Mouse (Mus musculus) frontal cortex, adult 2 months (tissue): ENCODE measurements around the gene Igflr1. TPM values are rescaled to one million over a fixed set of nuclear protein-coding genes. Genes with fewer than 3 reads are reported as not detected.

Source experiments
- DNase-seq, 2 experiments: peaks; one replicate each; pipeline ENCODE4 v3.0.0; 2022; ENCODE audit warnings: low spot score in 1 of 2; ENCODE audit errors: extremely low spot score in 1 of 2
- polyA plus RNA-seq: library from polyadenylated mRNA; depleted of rRNA; stranded (reverse); fragments of >200 nt; gene quantifications from 2 replicates; pipeline ENCODE4 v1.2.3, GENCODE M21; 2012

Igflr1 gene
- polyA plus RNA-seq, 1 experiment: 6.2 TPM

DNA sequence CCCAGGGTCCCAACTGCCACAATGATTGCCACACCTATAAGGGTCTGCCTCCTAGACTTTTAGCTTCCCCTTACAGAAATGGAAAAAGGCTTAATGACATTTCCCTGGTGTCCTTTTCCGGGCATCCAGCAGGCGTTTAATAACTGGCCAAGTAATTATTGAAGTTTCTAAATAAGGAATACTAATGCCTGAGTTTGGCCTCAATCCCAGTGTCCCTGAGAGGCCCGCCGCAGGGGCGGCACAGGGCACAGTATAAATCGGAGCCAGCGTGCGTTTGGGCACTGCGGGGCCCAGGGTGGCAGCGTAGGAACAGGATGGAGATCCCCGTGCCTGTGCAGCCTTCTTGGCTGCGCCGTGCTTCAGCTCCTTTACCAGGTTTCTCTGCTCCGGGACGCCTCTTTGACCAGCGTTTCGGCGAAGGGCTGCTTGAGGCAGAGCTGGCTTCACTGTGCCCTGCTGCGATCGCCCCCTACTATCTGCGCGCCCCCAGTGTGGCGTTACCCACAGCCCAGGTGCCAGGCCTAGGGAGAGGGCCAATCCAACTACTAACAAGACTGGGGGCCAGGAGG lies 12.1 kb upstream of the Igflr1 start:
- DNase-seq: peak in 1 of 2 experiments; percentile 44

DNA sequence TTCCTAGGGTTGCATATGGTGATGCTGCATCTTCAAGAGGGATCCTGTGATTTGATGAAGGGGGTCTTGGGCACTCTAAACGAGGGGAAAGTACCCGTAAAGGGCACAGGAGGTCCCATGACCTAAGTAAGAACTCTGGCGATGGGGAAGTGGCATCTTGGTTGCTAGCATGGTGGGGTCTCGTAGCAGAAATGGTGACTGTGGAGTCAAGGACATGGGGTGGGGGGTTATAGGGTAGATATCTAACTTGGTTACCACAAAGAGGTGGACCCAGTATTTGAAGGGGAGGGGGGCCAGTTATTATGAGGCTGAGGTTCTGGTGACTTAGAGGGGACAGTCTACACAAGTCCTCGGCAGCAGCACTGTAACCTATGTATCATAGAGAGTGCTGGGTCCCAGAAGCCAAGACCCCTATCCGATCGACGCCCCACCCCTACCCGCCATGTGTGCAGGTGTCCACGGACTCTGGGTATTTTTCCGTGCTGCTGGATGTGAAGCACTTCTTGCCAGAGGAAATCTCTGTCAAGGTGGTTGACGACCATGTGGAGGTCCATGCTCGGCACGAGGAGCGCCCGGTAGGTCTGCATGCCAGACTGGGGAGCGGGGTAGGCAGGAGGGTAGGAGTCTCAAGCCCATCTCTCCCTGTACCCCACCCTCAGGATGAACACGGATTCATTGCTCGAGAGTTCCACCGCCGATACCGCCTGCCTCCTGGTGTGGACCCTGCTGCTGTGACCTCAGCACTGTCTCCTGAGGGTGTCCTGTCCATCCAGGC lies 11.2 kb upstream of the Igflr1 start:
- no peak for DNase-seq

DNA sequence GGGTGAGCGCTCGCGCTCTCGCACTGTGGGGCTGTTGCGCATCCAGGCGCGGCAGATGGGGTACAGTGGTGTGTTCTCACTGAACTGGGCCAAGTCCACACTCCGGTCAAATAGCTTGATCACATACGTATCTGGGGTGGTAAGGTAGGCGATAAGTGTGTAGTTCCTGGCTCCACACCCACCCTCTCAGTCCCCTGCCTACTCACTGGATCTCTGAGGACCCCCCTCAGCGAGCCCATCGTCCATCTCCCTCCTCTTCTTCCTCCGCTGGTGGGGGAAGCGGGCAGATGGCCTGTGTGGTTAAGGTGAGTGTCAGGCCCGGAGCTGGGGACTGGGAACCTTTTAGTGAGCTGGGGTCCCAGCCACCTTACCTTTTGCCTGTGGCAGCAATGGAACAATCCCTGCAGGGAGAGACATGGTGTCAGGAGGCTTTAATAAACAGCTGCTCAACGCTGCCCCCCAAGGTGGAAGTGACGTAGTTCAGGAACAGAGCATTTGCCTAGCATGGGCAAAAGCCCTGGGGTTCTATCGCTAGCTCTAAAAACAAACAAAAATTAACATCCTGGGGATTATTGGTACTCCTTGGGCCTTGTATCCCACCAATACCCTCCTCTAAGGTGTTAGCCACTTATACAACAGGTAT lies 8.2 kb upstream of the Igflr1 start:
- no peak for DNase-seq

DNA sequence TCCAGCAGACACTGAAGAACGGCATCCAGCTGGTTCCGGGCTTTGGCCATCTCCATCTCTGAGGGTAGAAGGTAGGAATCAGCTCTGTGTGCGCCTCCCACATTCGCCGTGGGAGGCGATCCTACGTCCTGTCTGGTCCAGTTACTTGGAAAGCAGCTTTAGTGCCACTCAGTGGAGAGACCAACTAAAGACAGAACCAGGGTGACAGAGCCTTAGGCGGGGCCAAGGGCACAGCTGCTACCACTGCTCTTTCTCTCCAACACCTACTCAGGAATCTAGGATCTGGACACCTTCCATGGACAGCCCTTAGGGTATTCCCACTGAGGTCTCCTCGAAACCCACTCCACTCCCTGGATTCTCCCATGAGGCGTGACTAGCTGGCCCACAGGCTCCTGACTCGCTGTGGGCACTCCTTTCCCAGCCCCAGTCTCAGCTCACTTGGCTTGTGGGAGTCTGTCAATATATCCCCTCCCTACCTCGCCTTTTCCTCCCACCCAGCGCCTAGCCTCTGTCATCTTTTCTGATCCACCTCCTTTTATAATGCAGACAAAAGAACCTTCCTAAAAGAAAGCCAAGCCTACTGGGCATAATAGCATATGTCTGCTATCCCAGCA lies 7.2 kb upstream of the Igflr1 start:
- DNase-seq: peak in 1 of 2 experiments; percentile 47

DNA sequence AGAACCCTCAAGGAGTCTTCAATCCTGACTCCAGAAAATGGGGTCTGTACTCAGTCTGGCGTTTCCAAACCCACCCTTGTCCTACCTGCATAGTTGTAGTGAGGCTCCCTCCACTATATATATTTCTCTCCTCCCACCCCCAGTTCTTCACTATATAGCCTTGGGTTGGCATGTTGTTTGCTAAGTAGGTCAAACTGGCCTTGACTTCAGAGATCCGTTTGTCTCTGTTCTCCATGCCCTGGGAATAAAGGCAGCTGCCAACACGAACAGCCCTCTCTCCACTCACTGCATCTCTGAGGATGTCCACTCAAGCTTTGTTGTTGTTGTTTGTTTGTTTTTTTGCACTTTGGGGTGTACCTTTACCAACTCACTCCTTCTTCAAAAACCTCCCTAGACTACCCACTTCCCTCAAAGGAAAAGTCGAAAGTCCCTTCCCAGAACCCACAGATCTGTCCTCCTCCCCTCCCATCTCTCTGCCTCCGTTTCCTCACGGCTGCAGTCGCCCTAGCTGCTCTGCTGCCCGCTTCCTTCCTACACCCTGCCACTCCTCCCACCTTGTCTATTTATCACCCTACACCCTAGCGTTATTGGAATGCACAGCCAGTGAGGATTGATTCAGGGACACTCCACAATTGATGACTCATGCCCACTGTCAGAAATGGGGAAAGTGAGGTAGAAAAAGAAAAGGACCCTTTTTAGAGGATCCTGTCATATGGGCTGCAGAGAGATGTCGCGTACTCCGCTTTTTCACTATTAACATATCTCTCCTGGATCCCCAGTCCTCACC lies 6.4 kb upstream of the Igflr1 start:
- DNase-seq: peak in 1 of 2 experiments; percentile 39

DNA sequence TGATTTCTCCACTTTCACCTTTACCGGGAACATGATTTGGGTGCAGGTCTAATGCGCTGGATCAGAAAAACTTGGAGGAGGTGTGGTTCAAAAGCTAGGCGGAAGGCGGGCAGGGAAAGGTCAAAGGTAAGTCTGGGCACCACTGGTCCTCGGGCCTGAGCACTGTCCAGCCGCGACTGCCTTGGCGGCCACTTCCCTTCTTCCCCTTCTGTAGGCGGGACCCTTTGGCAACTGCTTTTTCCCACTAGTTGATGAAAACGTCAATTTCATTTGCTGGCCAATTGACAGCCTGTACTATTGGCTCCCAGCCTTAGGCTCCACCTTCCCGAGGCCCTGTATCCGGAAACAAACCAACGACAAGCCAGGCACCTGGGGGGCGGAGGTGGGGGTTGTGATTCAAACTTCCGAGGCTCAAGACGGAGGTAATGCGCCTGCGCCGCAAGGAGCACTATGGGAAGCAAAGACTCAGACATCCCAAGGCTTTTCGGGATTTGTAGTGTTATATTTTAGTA lies 5.7 kb upstream of the Igflr1 start, which contains the start of gene Lin37:
Gene Lin37, minus strand, starts transcription at position 396 of the 512 bp plus-strand sequence.
- DNase-seq: peak; percentile 99

DNA sequence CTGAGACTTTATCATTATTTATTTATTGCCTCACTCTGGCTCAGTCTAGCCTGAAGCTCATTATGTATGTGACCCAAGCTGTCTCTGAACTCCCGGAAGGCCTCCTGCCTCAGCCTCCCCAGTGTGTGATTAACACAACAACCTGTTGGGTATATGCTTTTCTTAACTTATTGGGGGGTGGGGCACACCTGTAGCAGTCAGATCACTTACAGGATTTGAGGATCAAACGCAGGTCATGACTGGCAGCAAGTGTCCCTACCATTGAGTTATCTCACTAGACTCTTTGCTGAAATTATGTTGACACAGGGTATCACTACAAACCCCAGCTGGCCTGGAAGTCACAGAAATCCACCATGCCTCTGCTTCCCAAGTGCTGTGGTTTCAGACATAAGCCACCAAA lies 4.9 kb upstream of the Igflr1 start:
- no peak for DNase-seq

DNA sequence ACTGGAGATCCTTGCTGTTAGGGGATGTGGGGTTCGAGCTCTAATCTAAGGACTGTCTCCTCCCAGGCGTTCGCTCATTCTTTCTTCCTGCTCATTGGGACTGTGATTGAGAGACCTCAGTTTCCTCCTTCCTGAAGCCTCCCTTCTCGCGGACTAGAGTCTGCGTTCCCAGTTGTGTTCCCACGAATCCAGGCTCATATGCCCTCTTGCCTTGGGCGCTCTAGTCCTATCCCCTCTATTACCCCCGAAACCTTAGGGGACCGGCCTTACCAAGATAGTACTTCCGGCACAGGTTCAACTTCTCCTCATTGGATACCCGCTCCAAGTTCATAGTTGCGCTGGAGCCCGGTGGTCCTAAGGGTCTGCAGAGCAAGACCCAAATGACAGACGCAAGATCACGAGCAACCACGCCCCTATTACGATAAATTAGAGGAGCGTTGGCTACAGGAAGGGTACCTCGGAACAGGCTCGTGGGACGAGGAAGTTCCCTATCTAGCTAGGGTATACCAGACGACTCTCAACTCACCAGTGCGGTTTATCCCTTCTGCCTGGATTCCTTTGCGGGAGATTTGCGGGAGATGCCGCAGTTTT lies 2.6 kb upstream of the Igflr1 start:
- DNase-seq: peak in 1 of 2 experiments; percentile 41

DNA sequence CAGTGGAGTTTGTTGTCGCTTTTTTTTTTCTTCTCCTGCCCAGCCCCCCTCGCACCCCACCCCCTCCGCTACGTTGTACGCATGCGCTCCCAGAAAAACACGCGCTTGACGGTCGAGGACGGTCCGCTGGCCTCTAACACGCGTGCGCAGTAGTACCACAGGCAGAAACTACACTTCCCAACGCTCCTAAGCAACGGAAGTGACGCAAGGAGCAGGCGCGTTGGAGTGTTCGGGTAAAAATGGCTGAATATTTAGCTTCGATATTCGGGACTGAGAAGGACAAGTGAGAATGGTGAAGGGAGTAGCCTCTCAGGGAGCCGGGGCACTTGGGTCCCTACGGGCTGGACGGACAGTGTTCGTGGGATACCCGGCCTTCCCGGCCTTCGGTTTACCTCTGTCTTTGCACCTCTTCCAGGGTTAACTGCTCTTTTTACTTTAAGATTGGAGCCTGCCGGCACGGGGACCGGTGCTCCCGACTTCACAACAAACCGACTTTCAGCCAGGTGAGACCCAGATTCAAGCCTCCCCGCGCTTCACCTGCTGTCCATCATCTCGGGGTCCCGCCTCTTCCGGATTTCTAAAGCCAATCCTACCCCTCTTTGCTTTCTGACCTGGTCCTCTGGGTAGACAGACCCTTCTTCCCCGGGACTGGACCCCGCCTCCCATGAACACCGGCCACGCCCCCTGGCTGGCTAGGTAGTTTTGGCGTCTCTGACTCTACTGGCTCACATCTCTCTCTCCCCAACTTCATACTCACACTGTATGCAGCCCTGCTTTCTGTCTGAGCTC lies 1.9 kb upstream of the Igflr1 start, which contains the start of the genes U2af1l4, Gm49396 and Psenen:
Gene U2af1l4, plus strand, starts transcription at position 185 of the 789 bp plus-strand sequence.
Gene Gm49396, plus strand, starts transcription at position 228 of the 789 bp plus-strand sequence.
Gene Psenen, minus strand, starts transcription at position 511 of the 789 bp plus-strand sequence.
- peak; percentile 95 to 97 for DNase-seq

DNA sequence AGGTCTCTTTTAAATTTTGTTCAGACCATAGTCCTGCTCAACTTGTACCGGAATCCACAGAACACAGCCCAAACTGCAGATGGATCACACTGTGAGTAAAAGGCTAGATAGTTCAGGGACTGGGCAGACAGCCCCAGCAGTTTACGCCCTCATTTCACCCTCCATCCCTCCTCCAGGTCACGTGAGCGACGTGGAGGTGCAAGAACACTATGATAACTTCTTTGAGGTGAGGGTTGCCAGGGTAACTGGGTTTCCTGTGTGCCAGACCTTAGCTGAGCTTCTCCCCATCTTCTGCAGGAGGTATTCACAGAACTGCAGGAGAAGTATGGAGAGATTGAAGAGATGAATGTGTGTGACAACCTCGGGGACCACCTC lies 1.3 kb upstream of the Igflr1 start:
- no peak for DNase-seq

DNA sequence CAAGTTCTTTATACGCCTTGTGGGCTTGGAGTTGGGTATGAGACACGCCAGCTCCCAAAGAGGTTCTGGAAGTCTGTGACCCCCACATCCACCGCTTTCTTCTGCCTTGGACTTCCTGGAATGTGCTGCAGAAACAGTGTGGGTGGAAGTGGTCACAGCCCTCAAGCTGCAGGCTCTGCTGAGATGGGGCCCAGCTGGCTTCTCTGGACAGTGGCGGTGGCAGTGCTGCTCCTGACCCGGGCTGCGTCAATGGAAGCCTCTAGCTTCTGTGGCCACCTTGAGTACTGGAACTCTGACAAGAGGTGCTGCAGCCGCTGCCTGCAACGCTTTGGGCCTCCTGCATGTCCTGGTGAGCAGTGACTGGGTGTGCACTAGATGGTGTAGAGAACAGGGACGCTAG lies 806 bp downstream of the Igflr1 start:
- no peak for DNase-seq

DNA sequence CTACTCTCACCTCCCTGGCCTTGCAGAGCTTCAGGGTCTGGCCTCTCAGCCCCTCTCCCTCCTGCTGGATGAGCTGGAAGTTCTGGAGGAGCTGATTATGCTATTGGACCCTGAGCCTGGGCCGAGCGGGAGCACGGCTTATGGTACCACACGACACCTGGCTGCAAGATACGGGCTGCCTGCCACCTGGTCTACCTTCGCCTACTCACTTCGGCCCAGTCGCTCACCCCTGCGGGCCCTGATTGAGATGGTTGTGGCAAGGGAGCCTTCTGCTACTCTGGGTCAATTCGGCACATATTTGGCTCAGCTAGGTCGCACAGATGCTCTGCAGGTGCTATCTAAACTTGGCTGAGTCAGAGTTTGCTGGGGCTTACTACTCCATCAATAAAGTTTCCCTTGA lies 2.3 kb downstream of the Igflr1 start:
- DNase-seq: no peak

DNA sequence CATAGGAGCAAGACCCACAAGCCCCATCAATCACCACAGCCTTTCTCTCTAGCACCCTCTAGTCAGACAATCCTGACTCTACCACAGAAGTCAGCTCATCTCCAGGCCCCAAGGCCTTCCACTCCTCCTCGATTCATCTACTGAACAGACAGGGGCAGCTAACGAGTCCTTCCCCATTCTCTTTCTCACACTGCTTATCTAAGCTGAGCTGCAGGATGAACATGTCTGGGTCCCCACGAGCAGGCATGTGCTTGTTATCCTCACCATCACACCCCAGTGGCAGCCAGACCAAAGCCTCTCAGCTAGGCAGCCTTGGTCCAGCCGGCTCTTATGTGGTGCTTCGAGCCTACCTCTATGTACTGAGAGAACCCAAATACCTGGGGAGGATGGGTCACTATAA lies 7.2 kb downstream of the Igflr1 start:
- no peak for DNase-seq

DNA sequence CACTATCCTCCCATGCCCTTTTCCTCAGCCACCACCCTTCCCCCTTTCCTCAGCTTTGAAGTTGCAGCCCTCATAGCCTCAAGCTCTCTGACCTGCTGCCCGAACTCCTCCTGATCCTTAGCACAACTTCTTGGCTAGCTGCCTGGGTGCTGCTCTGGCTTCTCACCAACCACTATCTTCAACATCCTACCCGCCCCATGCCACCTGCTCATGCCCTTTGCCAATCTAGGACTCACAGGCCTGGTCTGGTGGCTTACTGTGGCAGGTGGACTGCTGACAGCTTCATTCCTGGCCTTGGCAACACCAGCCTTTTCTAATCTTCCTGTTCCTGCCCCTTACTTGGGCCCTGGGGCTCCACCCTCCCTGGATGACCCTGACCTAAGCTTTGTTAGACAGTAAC lies 7.7 kb downstream of the Igflr1 start:
- no peak for DNase-seq

DNA sequence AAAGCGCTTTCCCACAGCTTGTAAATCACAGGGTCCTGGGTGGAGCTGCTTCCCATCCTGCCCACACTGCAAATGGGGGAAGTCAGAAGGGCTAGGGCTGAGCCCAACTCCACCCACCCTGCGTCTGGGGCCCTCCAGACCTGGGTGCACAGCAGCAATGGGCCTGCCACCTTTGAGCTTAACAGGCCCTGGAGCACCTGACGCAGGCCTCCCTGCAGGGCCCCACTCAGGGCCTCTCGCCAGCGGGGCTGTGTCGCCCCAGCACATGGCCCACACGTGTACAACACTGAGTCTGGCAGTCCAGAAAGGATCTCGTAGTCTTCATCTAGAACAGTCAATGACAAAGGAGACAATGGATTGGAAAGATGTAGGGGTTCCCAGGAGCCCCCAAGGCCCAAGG lies 14.7 kb downstream of the Igflr1 start:
- no peak for DNase-seq

DNA sequence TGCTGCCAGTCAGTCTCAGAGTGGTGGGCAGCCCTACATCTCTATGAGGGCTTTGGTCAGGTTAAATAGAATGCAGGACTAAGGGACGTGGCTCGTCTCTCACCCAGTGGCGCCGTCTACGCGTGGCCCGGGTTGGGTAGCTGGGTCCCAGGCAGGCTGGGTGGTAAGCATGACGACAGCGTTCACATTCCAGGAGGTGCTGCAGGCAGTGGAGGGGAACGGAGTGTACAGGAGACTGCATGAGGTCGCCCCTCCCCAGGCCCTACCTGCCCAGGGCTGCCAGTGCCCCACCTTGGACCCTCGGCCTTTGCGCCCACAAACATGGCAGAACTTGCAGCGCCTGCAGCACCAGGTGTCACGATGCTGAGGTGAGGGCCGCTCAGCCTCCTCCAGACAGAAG lies 16.3 kb downstream of the Igflr1 start:
- DNase-seq: no peak

DNA sequence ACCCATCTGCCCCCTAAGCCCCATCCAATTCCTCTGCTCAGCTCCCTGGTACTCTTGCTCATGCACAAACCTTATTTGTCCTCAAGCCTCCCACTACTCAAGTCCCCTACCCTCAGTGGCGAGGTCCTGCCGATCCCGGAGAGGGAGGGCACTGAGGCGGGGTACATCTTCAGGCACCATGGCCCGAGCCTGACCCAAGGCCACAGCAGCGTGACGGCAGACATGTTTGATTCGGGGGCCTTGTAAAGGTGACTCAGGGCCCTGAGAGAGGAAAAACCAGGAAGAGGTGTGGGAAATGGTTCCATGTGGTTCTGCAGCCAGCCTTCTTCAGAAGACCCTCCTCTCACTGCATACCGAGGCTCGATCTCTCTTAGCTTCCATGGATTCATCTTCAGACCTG lies 19.1 kb downstream of the Igflr1 start:
- no peak for DNase-seq

DNA sequence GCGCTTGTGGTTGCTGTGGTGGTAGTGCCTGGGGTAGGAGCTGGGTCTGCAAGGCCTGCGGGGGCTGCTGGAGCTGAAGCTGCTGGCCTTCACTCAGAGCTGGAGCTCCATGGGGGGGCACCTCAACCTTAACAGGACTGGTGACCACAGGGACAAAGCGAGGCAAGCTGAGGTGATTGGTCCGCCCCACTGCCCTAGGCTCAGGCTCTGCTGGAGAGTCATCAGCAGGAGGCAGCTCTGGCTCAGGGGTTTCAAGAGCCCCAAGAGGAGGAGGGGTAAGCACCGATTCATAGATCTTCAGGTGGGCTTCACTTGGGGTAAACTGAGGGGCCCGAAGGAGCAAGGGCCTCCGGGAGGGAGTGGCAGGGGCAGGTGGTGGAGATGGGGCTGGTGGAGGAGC lies 19.9 kb downstream of the Igflr1 start:
- DNase-seq: no peak

DNA sequence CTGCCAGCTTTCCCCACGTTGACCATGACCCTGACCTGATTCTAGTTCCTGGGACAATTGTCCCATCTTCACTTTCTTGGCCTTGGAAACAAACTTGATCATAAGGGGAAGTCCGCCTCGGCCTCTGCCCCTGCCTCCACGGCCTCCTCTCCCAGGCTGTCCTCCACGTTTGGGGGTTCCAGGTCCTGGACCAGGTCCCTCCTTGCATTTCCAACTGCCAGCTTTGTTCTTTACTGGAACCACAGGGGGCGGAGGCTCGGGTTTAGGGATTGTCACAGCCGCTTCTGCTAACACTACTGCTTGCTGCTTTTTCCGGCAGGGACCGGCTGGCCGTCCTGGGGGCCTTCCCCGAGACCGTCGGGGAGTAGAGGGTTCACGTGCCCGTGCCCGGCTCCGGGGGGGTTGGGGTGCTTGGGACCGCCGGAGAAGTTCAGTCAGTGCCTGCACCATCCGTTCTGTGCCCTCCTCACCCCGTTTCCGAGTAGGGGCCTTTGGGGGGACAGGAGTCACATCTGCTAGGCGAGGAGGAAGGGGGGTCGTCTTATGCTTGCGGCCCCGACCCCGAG lies 21.3 kb downstream of the Igflr1 start:
- DNase-seq: no peak
